Mouse (Mus musculus) gonadal fat pad, adult 2 months (tissue): Measurements from ENCODE around the gene Ifitm10. TPM values are rescaled to one million over a fixed set of nuclear protein-coding genes. Genes with fewer than 3 reads are reported as not detected.

ENCODE experiments used
- polyA plus RNA-seq: library from polyadenylated mRNA; depleted of rRNA; stranded (reverse); fragments of >200 nt; gene quantifications from 2 replicates; pipeline ENCODE4 v1.2.3, GENCODE M21; 2012; rRNA removed

Ifitm10 gene
- polyA plus RNA-seq, 1 experiment, result 5.4 TPM

Other genes with a start within 250 kb of the Ifitm10 start
- gene Gm39115, start 237.7 kb downstream of the Ifitm10 start, polyA plus RNA-seq, result not detected in 2 replicates
- not detected in 2 replicates for gene Gm45337, start 229.1 kb downstream of the Ifitm10 start, polyA plus RNA-seq
- not detected in 2 replicates for gene Gm29735, start 216.6 kb downstream of the Ifitm10 start, polyA plus RNA-seq
- gene Gm4553, start 208.0 kb downstream of the Ifitm10 start, polyA plus RNA-seq, result not detected in 2 replicates
- not detected in 2 replicates for gene Krtap5-2, start 197.7 kb downstream of the Ifitm10 start, polyA plus RNA-seq
- gene Gm10153, start 183.4 kb downstream of the Ifitm10 start, polyA plus RNA-seq, result not detected in 2 replicates
- not detected in 2 replicates for gene Krtap5-3, start 172.4 kb downstream of the Ifitm10 start, polyA plus RNA-seq
- not detected in 2 replicates for gene Gm7579, start 161.9 kb downstream of the Ifitm10 start, polyA plus RNA-seq
- not detected in 2 replicates for gene Krtap5-5, start 143.8 kb downstream of the Ifitm10 start, polyA plus RNA-seq
- gene Gm40460, start 132.7 kb downstream of the Ifitm10 start, polyA plus RNA-seq, result not detected in 2 replicates
- not detected in 2 replicates for gene Gm2431, start 115.4 kb downstream of the Ifitm10 start, polyA plus RNA-seq
- not detected in 2 replicates for gene Gm4559, start 99.4 kb downstream of the Ifitm10 start, polyA plus RNA-seq
- gene Krtap5-1, start 76.6 kb downstream of the Ifitm10 start, polyA plus RNA-seq, result not detected in 2 replicates
- not detected in 2 replicates for gene Krtap5-4, start 70.2 kb downstream of the Ifitm10 start, polyA plus RNA-seq
- gene Gm49369, start 8.9 kb upstream of the Ifitm10 start, polyA plus RNA-seq, result 0.74 and 1.0 TPM in 2 replicates
- gene Ctsd, start 14.3 kb upstream of the Ifitm10 start, polyA plus RNA-seq, result 1,099 and 1,739 TPM in 2 replicates
- 0.50 and 0.75 TPM in 2 replicates for gene Syt8, start 61.1 kb upstream of the Ifitm10 start, polyA plus RNA-seq
- 2.0 and 7.1 TPM in 2 replicates for gene Tnni2, start 68.1 kb upstream of the Ifitm10 start, polyA plus RNA-seq
- gene Lsp1, start 87.1 kb upstream of the Ifitm10 start, polyA plus RNA-seq, result 61.7 and 77.5 TPM in 2 replicates
- 0.65 and 2.2 TPM in 2 replicates for gene Tnnt3, start 125.1 kb upstream of the Ifitm10 start, polyA plus RNA-seq
- 14.0 and 14.4 TPM in 2 replicates for gene Mrpl23, start 158.9 kb upstream of the Ifitm10 start, polyA plus RNA-seq